Mouse (Mus musculus) lung, postnatal 36 days (tissue): ENCODE measurements around the gene Gnb1l.
"Not testable (repeated sequence)": the region's sequence is repeated elsewhere in the genome, so short reads cannot be mapped to it uniquely, and the experiment has no call there.

ENCODE experiments used
- DNase-seq: peaks from one replicate; pipeline ENCODE4 v3.0.0; 2022; ENCODE audit warnings: mixed read lengths

Gene Gnb1l

DNA sequence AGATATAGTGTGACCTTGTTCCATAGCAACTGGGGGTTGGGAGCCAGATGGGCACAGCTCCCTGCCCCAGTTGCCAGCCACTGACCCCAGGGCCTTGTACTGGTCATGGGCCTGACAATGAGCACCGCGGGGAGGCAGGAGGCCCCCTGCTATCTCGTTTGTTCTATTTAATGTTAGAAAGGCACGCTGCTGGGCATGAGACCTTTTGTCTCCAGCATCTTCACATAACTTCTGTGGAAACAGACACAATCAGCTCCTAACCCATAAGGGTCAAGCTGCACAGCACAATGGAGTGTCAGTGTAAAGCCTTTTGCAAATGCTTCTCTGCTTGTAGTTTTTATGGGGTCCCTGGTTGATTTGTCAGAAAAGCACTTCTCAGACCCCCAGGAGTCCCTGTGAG lies 14.1 kb upstream of the Gnb1l start:
- DNase-seq: no peak

DNA sequence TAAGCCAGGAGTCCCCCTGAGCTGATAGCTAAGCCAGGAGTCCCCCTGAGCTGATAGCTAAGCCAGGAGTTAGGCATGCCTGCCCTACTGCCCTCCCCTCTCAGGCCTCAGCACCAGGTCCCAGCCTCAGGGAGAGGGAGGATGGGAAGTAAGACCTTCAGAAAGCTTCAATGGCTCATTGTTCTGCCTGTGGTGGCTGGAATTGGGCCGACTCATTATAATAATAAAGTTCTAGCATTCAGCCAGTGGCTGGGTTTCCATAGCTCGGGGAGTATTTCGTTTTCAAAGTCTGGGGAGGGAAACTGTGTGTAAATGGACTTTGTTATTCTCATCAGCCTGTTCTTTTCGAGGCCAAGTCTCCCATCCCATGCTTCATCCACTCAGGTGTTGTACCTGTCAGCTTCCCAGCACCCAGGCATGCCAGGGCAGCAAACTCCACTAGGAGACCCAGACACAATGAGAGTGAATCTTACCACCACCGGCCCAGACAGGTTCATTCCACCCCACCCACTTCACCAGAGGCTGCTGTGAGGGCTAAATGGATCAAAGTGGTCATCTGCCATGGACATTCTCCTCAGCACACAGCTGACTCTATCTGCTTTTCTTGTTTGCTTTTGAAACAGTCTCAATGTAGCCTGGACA lies 13.6 kb upstream of the Gnb1l start:
- DNase-seq: no peak

DNA sequence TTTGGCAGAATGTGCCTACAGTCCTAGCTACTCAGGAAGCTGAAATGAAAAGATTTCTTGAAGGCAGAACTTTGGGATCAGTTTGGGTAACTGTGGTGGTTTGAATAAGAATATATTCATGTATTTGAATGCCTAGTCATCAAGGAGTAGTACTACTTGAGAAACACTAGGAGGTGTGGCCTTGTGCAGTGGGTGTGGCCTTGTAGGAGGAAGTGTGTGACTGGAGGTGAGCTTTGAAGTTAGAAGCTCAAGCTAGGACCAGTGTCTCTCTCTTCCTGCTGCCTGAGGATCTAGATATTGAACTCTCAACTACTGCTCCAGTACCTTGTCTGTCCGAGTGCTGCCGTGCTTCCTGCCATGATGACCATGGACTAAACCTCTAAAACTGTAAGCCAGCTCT lies 12.4 kb upstream of the Gnb1l start:
- DNase-seq: no peak

DNA sequence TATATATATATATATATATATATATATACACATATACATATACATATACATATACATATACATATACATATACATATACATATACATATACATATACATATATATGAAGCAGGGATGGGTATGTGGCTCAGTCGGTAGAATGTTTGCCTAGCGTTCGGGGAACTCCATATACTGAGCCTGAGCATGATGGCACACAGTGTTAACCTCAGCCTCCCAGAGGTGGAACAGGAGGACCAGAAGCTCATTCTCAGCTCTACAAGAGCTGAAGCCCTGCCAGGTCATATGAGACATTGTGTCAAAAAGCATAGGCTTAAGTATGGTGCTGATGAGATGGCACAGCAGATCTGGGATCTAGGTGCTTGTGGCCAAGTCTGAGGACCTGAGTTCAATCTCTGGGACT lies 8.2 kb upstream of the Gnb1l start:
- DNase-seq: no peak

DNA sequence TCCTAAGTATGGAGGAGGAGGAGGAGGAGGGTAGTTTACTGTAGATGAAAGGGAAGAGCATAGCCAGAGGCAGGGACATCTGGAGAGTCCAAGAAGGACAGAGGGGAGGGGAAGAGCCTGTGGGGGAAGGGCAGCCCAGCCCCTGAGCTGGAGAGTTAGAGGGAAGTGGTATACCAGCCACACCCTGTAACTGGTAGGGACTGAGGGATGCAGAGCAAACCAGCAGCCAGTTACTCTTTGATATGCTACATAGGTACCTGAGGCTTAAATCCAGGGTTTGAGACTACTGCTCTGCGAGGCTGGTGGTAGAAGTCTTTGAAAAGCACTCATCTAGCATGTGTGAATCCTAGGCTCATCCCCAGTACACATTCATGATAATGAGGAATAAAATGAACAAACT lies 7.6 kb upstream of the Gnb1l start:
- DNase-seq: no peak

DNA sequence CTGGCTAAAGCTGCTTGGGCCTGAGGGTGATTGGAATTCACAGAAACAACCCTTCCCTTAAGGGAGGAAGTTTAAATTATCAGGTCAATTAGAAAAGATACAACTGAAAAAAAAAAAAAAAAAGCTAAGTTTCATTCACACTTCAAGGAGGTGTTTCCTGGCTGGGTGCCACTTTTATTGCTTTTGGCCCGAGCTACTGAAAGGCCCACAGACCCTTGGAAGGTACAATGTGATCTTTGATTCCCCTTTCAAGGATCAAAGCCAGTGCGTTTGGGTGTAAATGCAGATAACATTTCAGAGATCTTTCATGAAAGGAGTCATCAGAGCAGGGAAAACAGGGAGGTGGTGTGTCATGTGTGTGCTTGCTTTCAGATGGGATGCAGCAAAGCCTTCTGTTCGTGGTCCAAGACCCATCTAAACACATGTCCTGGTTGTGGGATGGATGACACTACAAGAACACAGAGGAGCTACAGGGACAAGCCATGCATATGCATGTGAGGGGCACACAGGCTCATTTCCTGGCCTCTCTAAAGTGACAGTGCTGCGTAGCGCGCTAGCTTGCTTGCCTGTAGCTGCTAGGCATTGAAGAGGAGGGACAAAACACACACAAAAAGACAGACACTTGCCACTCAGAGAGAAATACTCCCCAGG lies 523 bp upstream of the Gnb1l start:
- peak; percentile 33 for DNase-seq

DNA sequence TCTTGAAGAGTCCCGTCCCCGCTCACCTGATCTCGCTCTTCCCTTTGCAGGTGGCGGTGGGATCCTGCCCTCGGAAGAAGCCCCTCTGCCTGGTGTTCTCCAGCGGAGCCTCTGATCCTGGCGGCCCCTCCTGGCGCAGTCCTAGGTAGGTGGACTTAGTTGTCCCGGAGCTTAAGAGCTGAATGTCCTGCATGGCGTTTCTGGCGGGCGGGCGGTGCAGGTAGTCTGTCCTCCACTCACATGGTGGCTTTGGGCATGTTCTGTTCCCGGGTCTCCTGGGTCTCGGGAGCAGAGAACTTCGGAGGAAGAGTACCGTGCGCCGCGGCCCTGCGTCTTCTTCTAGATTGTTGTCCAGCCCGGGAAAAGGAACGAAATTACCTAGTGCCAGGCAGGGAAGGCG lies 483 bp downstream of the Gnb1l start:
- peak; percentile 18 for DNase-seq

DNA sequence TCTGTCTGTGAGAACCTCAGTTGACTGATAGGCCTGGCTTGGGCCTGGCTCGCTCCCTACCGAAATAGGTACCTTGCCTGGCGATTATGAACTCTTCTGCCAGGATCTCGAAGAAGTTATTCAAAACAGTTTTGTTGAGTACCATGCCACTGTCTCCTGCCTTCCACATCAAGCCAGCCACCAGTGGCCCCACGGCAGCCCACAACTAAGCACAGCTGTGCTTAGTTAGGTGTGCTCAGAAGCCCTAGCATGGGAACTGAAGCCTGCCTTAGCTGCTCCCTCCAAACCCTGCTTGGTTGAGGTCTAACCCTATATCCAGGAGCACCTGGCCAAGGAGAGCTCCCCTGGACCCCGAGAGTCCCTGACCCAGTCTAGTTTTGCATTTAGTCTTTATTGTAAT lies 3.0 kb downstream of the Gnb1l start:
- DNase-seq: no peak

DNA sequence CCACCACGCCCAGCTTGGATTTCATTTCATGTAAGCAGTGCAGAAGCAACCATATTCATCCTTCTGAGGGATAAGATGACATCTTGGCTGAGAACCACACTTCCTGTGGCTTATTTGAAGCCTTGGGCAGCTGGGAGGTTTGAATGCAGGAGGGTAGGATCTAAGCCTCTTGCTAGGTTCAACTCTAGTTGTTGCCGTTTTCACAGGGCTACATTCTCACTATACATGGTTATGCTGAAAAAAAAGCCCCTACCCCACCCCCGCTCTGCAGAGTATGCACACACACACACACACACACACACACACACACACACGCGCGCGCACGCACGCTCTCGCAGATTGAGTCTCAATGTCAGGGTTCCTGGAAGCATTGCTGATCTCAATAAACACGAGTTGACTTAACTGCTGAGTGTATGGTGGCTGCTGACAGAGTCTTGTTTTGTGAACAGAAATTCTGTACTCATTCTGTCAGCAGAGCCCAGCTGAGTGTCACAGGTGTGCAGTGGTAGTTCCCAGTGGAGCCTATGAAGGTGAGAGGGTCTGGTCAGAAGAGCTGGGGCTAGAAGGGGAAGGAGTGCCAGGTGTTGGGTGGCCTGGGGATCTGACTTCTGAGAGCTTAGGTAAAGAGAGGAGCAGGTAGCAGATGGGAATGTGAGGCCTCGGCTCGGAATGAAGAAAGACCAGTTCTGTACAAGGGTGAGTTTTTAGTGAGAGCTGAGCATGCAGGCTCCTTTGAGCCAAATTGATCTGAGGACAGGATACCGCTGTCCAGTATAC lies 5.2 kb downstream of the Gnb1l start:
- no peak for DNase-seq

DNA sequence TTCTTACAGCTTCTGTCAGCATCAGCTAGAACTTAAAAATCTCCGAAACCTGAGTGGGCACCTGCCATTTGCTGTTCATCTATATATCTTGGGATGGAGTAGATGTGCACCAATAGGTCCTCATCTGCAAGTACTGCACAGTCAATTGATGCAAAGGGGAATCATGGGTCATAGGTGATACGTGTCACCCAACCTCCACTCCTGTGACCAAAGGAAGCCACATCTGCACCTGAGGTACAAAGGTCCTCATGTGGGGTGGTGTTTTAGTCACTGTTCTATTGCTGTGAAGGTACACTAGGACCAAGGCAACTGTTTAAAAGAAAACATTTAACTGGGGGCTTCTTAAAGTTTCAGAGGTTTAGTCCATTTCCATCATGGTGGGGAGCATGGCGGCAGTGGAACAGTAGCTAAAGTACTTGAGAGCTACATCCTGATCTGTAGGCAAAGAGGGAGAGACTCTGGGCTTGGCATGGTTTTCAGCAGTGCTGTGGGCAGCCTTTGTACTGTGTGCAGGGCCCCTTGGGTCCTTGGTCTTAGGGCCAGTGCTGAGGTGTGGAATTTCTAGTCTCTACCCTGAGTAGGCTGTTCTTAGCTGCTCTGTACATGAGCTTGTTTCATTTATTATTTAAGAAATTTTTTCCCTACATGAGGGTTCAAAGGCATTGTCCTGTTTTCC lies 8.1 kb downstream of the Gnb1l start:
- DNase-seq: no peak

DNA sequence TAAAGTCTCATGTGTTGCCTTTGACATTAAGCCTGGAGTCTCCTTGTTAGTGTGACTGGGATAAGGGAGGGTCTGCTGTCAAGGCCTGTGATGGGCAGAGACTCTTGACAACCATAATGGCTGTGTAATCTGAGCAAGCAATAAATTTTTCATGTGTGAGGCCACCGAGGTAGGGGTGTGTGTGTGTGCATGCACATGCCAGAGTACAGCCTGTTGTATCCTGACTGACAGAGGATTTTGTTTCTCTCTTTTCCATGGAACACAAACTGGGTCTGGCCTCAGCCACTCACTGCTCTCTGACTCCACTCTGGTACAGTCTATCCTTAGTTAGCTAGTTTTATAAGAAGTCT lies 8.7 kb downstream of the Gnb1l start:
- DNase-seq: no peak

DNA sequence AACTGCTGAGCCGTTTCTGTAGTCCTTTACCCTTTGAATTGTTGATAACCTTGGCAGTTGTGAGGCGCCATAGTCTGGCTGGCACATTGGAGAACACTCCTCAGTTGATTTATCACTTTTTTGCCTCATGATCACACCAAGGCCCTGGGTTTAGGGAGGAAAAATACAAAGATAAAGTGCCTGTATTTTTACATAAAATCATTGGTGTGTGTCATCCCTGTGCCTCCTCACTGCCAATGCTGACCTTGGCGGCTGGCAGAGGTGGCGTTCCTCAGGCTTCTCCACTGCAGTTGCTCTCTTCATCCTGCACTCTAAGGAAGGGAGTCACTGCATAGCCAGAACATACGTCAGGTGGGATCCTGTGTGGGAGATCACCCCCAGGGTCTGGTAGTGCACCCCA lies 13.2 kb downstream of the Gnb1l start:
- DNase-seq: no peak

DNA sequence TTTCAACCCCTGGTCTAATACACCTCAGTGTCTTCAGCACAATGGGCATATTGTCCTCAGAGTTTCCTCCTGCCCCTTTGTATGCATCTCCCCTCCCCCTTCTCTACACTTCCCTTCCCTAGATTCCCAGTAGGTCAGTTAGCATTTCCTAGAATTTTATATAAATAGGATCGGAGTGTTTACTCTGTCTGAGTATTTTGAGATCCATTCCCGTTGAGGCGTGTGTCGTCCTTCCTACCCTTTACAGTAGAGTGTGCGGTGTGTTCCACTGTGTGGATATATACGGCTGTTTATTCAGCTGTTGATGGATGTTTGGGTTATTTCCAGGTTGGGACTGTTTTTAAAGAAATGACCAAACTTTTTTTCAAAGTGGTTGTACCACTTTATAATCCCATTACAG lies 15.0 kb downstream of the Gnb1l start:
- no peak for DNase-seq

DNA sequence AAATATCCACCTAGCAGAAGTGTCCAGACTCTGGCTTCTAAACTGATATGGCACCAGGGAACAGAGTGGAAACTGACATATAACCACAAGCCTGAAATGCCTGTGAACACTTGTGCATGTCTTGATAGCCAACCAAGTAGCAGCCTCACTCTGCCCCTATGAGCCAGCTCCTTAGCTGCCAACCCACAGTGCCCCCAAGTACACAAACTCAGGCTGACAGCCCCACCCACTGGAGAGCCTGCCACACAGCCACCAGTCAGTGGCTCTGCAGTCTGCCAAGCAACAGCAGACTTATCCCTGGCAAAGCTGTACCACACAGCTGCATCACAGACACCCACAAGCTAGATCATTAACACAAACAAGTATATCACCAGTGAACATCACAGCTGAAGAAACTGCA lies 19.6 kb downstream of the Gnb1l start:
- peak; percentile 20 for DNase-seq

DNA sequence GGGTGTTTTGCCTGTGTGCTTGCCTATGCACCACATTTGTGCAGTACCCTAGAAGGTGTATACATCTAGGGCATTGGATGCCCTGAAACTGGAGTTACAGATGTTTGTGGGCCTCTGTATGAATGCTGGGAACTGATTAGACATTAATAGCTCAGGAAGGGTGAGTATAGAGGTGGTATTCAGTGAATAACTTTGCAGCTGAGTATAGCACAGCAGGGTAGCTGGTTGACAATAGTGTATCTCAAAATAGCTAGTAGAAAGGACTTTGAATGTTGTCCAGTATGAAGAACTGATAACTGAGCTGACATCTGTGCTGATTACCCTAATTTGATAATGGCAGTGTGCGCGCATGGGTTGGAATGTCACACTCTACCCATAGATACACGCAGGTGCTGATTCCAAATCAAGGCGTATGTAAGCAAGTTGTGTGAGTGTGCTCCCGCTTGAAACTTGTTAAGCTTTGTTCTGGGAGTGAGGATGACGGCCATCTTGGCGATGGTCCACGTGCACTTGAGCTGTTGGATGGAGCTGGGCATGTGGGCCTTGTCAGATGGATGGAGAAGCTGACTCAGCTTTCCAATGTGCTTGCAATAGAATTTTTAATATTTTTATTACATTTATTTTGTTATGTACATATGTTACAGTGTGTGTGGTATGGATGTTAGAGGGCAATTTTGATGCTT lies 25.2 kb downstream of the Gnb1l start:
- no peak for DNase-seq

DNA sequence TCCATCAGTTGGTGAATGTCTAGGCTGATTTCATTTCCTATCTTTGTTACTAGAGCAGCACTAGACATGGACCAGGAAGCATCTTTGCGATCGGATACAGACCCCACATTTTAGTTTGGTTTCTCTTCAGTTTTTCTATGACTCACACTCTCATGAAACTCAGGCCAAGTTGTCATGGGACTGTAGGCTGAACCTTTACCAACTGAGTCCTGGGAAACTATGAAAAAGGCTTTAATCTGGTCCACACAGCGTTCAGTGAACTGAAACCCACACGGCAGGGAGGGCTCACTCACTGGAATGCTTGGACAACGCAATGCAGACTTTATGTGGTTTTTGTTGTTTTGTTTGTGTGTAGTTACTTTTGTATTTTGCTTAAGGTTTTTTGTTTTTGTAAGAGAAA lies 30.1 kb downstream of the Gnb1l start:
- no peak for DNase-seq

DNA sequence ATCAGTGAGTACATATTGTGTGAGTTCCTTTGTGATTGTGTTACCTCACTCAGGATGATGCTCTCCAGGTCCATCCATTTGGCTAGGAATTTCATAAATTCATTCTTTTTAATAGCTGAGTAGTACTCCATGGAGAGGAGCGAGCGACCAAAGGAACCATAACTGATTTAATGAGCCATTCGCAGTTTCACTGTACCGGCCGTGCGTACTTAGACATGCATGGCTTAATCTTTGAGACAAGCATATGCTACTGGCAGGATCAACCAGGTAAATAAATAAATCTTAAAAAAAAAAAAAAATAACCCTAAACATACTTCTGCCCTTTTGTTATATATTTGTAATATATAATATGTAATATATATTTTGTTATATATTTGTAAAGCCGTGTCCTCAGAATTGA lies 34.5 kb downstream of the Gnb1l start:
- DNase-seq: not testable (repeated sequence)

DNA sequence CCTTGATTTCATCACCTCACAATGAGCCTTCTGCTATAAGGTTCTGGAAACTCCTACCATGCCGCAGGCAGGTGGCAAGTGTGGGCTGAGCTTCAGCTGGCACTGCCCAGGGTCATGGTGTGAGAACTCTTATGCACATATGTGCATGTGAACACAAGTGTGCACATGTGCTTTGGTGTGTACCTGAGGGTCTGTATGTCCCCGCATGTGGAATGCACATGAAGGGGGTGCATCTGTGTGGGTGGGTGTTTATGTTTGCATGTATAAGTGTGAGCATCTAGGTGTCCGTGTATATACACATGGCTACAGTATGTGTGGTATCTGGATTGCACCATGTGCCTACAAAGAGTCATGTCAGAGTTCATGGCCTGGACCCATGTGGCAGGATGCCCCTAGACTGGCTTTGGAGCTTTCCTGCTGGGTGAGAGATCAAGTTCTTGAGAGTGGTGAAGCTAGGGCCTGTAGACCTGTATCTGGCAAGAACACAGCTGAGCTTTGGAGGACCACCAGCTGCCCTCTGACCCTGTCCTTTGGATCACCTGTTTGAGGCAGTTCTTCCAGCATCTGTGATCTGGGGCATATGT lies 39.0 kb downstream of the Gnb1l start:
- DNase-seq: no peak

DNA sequence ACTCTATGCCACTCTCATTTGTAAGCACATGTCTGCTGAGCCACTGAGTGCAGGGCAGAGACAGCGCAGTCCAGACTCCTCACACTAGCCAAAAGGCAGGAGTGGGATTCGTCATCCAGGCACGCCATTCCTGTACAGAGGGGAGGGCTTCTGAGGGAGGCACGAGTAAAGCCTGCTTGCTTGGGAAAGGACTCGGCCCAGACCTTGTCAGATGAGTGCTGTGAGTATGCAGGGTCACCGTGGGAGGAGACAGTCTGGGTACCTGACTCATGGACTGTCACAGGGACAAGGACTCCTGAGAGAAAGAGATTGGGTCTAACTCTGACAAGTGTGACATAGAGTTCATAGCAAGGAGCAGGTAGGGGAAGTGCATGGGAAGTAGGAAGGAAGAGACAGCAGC lies 40.8 kb downstream of the Gnb1l start:
- DNase-seq: no peak

DNA sequence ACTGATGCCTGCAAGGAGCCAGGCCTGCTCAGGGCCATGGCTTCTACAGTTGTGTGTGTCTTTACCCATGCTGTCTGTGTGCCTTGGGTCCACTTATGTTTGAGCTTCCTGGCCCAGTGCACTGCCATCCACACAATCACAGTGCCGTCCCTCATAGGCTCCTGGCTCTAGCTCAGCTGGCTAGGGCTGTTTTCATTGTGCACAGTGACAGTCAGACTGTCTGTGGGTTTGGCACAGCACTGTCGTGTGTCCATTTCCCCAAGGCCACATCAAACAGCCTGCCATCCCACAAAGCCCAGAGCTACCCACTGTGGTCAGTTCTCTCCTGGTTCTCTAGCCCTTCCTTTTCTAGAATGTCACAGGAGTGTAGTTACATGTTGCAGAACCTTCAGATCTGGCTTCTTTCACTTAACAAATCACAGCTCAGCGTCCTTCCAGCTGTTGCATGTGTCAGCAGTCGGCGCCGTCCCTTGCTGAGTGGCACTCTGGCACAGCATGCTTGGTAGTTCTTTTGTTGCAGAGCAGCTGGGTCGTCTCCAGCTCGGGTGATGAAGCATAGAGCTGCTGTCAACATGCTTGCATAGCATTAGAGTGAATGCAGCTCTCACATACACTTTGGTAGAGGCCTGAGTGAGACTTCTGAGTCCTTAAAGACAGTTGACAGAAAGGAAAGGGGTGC lies 44.8 kb downstream of the Gnb1l start:
- no peak for DNase-seq

DNA sequence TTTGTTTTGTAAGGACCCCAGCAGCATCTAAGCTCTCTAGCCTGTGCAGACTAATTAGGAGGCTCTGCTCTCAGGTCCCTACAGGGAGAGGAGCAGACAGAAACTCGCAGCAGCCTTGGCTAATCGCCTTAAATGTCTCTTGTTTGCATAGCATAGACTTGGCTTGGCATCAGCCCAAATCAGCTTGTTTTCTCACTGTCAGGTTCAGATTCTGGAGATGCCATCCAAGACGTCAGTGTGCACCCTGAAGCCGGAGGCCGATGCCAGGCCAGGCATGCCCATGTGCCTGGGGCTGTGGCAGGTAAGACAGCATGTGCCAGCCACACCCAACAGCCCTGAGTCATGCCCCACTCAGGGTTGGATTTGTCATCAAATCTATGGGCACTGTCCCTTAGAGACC lies 49.4 kb downstream of the Gnb1l start:
- no peak for DNase-seq

DNA sequence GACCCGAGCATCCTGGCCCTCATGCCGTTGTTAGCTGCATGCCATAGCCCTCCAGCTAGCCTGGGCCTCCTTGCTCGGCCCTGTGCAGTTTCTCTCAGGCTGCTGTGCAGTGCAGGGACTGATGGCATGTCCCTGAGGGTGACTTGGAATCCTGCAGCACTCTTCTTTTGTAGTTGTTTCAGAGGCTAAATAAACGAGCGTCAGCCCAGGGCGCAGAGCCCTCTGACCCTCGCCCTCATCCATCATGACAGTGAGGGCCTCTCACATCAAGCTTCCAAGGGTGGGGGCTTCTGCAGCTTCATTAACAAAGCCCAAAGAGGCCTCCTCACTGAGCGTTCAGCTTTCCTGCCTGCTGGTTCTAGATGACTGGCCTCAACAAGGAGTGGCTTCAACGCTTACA lies 53.1 kb downstream of the Gnb1l start:
- no peak for DNase-seq
